Mouse (Mus musculus): ENCODE measurements around the gene Acvr2a.

GRCm38 (mm10) chr2:48949743-48950251 is 135.9 kb downstream of the Acvr2a start:
- peak; percentile 43; the same call in 1 of the 2 replicates for TF ChIP-seq POLR2A (IDR thresholded peaks at IDR 0.05; ENCODE audit: low read depth, low read length)
- TF ChIP-seq CTCF (IDR thresholded peaks at IDR 0.05; ENCODE audit: extremely low read depth, insufficient read length, insufficient replicate concordance, low read depth, low read length), result no peak
